Mouse (Mus musculus) brain, embryonic 18.5 days (tissue): ENCODE data around the gene Foxf2.

Experiments
- DNase-seq: peaks from one replicate; pipeline ENCODE4 v3.0.0-alpha.2; 2012; ENCODE audit warnings: low read depth, low spot score

Gene Foxf2

GRCm38 (mm10) chr13:31625333-31626101 is at the start of gene Foxf2:
Gene Foxf2 (plus strand): TSS chr13:31625816.
- DNase-seq = no peak

GRCm38 (mm10) chr13:31576696-31577095 is 48.9 kb upstream of the Foxf2 start:
- no peak for DNase-seq

GRCm38 (mm10) chr13:31577576-31577975 is 48.0 kb upstream of the Foxf2 start:
- no peak for DNase-seq

GRCm38 (mm10) chr13:31578389-31578788 is 47.2 kb upstream of the Foxf2 start:
- DNase-seq = no peak

GRCm38 (mm10) chr13:31579866-31580265 is 45.8 kb upstream of the Foxf2 start:
- no peak for DNase-seq

GRCm38 (mm10) chr13:31587341-31587740 is 38.3 kb upstream of the Foxf2 start:
- no peak for DNase-seq

GRCm38 (mm10) chr13:31599576-31599975 is 26.0 kb upstream of the Foxf2 start:
- no peak for DNase-seq

- DNase-seq = no peak
Measured at GRCm38 (mm10) chr13:31603964-31604363, 21.7 kb upstream of the Foxf2 start.

- DNase-seq = no peak
Measured at GRCm38 (mm10) chr13:31614724-31615465, 10.7 kb upstream of the Foxf2 start.

GRCm38 (mm10) chr13:31615561-31616165 is 10.0 kb upstream of the Foxf2 start:
- no peak for DNase-seq

- DNase-seq = no peak
Measured at GRCm38 (mm10) chr13:31618001-31618400, 7.6 kb upstream of the Foxf2 start.

- no peak for DNase-seq
Measured at GRCm38 (mm10) chr13:31618416-31618815, 7.2 kb upstream of the Foxf2 start.

- no peak for DNase-seq
Measured at GRCm38 (mm10) chr13:31618919-31619655, 6.5 kb upstream of the Foxf2 start.

GRCm38 (mm10) chr13:31619826-31620498 is 5.7 kb upstream of the Foxf2 start:
- no peak for DNase-seq

GRCm38 (mm10) chr13:31620499-31620847 is 5.1 kb upstream of the Foxf2 start:
- DNase-seq = no peak

GRCm38 (mm10) chr13:31620937-31621336 is 4.7 kb upstream of the Foxf2 start:
- DNase-seq = no peak

GRCm38 (mm10) chr13:31621741-31622140 is 3.9 kb upstream of the Foxf2 start:
- no peak for DNase-seq

- DNase-seq = no peak
Measured at GRCm38 (mm10) chr13:31622371-31622770, 3.2 kb upstream of the Foxf2 start.

- no peak for DNase-seq
Measured at GRCm38 (mm10) chr13:31623291-31623690, 2.3 kb upstream of the Foxf2 start.

GRCm38 (mm10) chr13:31623906-31624860 is 1.4 kb upstream of the Foxf2 start:
- DNase-seq = no peak
